Mouse (Mus musculus) spleen, postnatal 0 days (tissue): ENCODE measurements around the gene Zyx. TPM values are rescaled to one million over a fixed set of nuclear protein-coding genes. Genes with fewer than 3 reads are reported as not detected.

ENCODE experiments used
- polyA plus RNA-seq: library from polyadenylated mRNA; unstranded; fragments of >200 nt; fragmentation: Nextera tagmentation; extraction: Ambion mirVana; gene quantifications from 2 replicates; pipeline ENCODE4 v1.2.1, GENCODE M21; 2015

Gene Zyx
- polyA plus RNA-seq: 67.2 and 85.7 TPM in 2 replicates

DNA sequence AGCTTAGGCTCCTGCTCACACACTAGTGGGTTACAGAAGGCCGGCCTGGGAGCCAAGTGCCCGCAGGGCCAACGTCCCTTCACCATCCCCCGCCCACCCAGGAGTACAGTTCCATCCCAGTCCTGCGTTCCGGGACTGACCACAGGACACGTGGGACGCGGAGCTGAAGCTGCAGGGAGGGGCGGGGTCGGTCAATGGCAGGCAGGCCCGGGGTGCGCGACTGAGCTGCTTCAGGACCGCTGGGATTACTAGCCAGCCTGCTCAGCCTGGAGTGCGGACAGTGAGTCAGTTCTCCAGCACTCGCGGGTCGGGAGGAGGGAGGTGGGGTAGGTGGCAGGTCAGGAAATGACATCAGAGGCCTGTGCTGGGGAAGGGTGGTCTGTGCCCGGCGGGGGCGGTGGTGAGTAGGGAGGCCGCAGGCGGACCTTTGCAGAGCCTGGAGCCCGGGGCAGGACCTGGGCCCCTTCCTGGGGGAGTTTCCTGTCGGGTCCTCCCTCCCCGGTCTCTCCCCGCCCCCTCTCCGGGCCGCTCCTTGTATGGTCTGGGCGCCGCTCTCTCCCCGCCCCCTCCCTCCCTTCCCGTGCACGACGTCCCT is at the start of gene Zyx:
Zyx (plus strand) TSS at position 205 of the 595 bp plus-strand sequence.

DNA sequence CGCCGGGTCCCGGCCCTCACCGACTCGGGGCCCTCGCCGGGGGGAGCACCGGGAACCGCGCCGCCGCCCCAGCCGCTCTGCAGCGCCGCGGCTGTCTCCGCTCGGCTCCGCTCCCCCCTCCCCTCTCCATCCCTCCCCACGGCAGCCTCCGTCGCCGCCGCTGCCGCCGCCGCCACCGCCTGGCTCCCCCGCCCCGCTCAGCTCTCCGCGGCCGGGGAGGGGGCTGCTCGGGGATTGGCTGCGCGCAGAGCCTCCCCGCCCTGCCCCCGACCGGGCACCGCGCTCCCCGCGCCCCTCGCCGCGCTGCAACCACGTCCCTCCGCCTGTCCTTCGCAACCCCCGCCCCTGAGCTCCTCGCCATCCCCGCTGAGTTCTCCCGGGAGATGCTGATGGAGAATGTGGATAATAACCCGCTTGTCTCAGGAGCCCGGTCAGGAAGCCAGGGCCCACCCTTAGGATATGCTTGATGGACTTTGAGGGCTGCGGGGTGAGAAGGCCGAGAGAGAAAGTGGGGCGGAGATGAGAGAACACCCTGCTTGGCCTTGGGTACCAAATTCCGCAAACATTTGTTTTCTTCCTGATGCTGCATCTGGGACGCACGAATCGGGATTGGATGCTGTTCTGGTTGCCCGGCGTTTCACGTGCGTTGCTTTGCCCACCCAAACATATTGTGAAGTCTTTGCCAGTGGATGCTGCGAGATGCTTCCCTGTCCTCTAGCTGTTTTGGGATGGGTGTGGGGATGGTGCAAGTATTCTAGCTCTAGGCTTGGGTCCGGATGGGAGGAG is 24.8 kb upstream of the Zyx start, which contains the start of gene Fam131b:
Fam131b (minus strand) TSS at position 162 of the 786 bp plus-strand sequence.

DNA sequence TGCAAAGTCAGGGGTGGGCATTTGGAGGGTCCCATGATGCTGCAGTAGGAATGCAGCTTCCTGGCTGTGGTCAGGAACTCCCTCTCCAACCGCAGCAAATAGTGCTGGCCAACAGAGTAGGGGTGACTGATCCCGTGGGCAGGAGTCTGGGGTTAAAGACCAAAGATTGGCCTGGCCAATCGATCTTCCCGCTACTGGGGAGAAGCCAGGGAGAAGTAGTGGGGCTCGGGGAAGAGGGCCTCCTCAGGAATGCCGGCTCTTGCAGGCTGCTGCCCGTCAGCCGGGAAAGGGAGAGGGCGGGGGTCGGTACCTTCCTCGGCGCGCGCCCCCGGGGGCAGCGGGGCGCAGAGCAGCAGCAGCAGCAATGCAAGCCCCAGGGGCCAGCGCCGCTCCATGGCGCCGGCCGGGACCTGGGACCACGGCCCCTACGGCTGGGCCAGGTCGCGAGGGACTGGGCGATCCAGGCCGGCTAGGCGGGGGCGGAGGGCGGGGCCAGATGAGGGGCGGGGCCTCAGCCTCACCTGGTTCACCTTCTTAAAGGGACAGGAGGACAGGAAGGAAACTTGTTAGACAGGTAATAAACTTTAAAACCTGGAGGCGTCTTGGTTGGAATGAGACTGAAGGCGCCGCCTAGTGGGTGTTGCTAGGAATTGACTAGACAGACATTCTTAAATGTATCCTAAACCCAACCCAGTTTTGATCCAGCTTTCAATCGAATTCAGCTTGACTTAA is 23.6 kb downstream of the Zyx start, which contains the start of gene Epha1:
Epha1 (minus strand) TSS at position 453 of the 732 bp plus-strand sequence.

DNA sequence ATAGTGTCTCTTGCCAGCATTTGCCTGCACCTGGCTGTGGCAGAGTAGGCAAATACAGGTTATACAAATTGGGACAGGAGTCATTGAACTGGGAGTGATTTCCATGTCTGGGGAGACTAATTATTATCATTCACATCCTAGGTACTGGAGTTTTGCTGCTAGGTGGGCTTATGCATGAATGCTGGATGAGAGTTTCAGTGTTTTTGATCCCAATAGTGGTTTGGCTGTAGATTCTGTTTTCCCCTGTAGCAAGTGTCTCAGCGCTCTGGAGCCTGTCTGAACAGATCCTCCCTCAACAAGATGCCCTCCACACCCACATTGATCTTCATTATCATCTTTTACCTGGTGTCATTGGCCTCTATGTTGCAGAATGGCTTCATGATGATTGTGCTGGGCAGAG is 50.5 kb downstream of the Zyx start, which contains the start of gene Tas2r143:
Tas2r143 (plus strand) TSS at position 301 of the 400 bp plus-strand sequence.

DNA sequence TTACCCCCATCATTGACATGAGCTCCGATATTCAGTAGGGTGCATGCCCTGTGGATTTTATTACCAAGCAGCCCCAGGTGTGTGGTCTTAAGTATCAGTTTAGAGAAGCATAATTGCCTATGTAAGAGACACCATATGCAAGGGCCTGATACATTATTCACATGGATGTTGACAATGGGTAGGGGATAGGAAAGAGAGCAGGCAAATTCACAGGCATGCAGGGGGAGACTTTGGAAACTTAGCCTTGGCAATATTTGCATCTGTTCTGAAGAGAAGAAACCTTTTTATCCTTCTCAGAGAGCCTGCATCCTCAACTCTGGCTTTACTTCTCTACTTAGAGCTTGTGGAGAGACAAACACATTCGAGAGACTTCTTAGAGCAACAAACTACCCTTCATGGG is 55.7 kb downstream of the Zyx start, which contains the start of gene Tas2r135:
Tas2r135 (plus strand) TSS at position 301 of the 400 bp plus-strand sequence.

Other genes with a start within 250 kb of the Zyx start
- not detected in 2 replicates for gene Tas2r139, start 208.7 kb upstream of the Zyx start, polyA plus RNA-seq
- gene Tas2r144, start 134.3 kb upstream of the Zyx start, polyA plus RNA-seq: not detected in 2 replicates
- 3.7 and 5.2 TPM in 2 replicates for gene Gstk1, start 103.7 kb upstream of the Zyx start, polyA plus RNA-seq
- 0.22 TPM in 1 of 2 replicates, not detected in the other for gene Tmem139, start 87.7 kb upstream of the Zyx start, polyA plus RNA-seq
- 31.6 and 34.9 TPM in 2 replicates for gene Casp2, start 84.6 kb upstream of the Zyx start, polyA plus RNA-seq
- 0.07 and 0.10 TPM in 2 replicates for gene Clcn1, start 62.9 kb upstream of the Zyx start, polyA plus RNA-seq
- gene Fam131b, start 25.0 kb upstream of the Zyx start, polyA plus RNA-seq: 0.04 and 0.06 TPM in 2 replicates
- 0.95 and 1.3 TPM in 2 replicates for gene Epha1, start 23.6 kb downstream of the Zyx start, polyA plus RNA-seq
- not detected in 2 replicates for gene Tas2r143, start 50.6 kb downstream of the Zyx start, polyA plus RNA-seq
- gene Tas2r135, start 55.8 kb downstream of the Zyx start, polyA plus RNA-seq: 0.14 TPM in 1 of 2 replicates, not detected in the other
- not detected in 2 replicates for gene Tas2r126, start 84.9 kb downstream of the Zyx start, polyA plus RNA-seq
- 0.07 and 0.08 TPM in 2 replicates for gene Olfr458, start 115.6 kb downstream of the Zyx start, polyA plus RNA-seq
- 0.05 TPM in 1 of 2 replicates, not detected in the other for gene Olfr457, start 126.7 kb downstream of the Zyx start, polyA plus RNA-seq
- 0.12 and 0.16 TPM in 2 replicates for gene Olfr456, start 137.6 kb downstream of the Zyx start, polyA plus RNA-seq
- 0.11 TPM in 1 of 2 replicates, not detected in the other for gene Olfr455, start 198.0 kb downstream of the Zyx start, polyA plus RNA-seq
- not detected in 2 replicates for gene Tcaf3, start 248.1 kb downstream of the Zyx start, polyA plus RNA-seq